Mouse (Mus musculus) retina, postnatal 1 day (tissue): ENCODE measurements at regions not wholly inside any gene's neighbourhood (a gene's known extent, or its start where the extent isn't known, plus 50 kb on each side); places are given as distances from the start of the nearest gene placed in this dataset.
A peak's percentile ranks its signal among the peaks of the same experiment; 100 is the strongest.
"Not testable (repeated sequence)": the region's sequence is repeated elsewhere in the genome, so short reads cannot be mapped to it uniquely, and the experiment has no call there.

Experiments
- DNase-seq: peaks from one replicate; pipeline ENCODE4 v3.0.0-alpha.2; 2012

GRCm38 (mm10) chr7:61615156-61615555 is 731.2 kb upstream of the Ndn start:
- no peak for DNase-seq

- DNase-seq: peak; percentile 0
Observed at GRCm38 (mm10) chr7:61644893-61645545, 701.4 kb upstream of the Ndn start.

GRCm38 (mm10) chr7:61658086-61658485 is 688.3 kb upstream of the Ndn start:
- DNase-seq: no peak

- no peak for DNase-seq
Observed at GRCm38 (mm10) chr7:61683080-61683479, 663.3 kb upstream of the Ndn start.

GRCm38 (mm10) chr7:61685052-61685655 is 661.2 kb upstream of the Ndn start:
- no peak for DNase-seq

GRCm38 (mm10) chr7:61726149-61726548 is 620.2 kb upstream of the Ndn start:
- DNase-seq: no peak

- no peak for DNase-seq
Observed at GRCm38 (mm10) chr7:61737511-61737910, 608.9 kb upstream of the Ndn start.

GRCm38 (mm10) chr7:61739336-61739735 is 607.0 kb upstream of the Ndn start:
- DNase-seq: not testable (repeated sequence)

- peak; percentile 2 for DNase-seq
Observed at GRCm38 (mm10) chr7:61769826-61770225, 576.5 kb upstream of the Ndn start.

- DNase-seq: peak; percentile 3
Observed at GRCm38 (mm10) chr7:61790113-61790796, 556.1 kb upstream of the Ndn start.

- DNase-seq: no peak
Observed at GRCm38 (mm10) chr7:61836827-61837226, 509.5 kb upstream of the Ndn start.

GRCm38 (mm10) chr7:61837240-61837639 is 509.1 kb upstream of the Ndn start:
- DNase-seq: peak; percentile 22

- no peak for DNase-seq
Observed at GRCm38 (mm10) chr7:61851949-61852348, 494.4 kb upstream of the Ndn start.

GRCm38 (mm10) chr7:61864517-61864916 is 481.9 kb upstream of the Ndn start:
- DNase-seq: no peak

- DNase-seq: no peak
Observed at GRCm38 (mm10) chr7:61866376-61866775, 480.0 kb upstream of the Ndn start.

GRCm38 (mm10) chr7:61876220-61876619 is 470.1 kb upstream of the Ndn start:
- peak; percentile 22 for DNase-seq

- peak; percentile 29 for DNase-seq
Observed at GRCm38 (mm10) chr7:61877311-61878065, 468.9 kb upstream of the Ndn start.

- DNase-seq: no peak
Observed at GRCm38 (mm10) chr7:61878095-61878494, 468.3 kb upstream of the Ndn start.

- no peak for DNase-seq
Observed at GRCm38 (mm10) chr7:61878585-61878984, 467.8 kb upstream of the Ndn start.
